Mouse (Mus musculus): ENCODE data around the gene Dennd1a. TPM values are rescaled to one million over a fixed set of nuclear protein-coding genes. Genes with fewer than 3 reads are reported as not detected.

The Dennd1a gene
- total RNA-seq, 4 experiments from 2014 or later = 70.3 to 95.1 (median 85.8) TPM

DNA sequence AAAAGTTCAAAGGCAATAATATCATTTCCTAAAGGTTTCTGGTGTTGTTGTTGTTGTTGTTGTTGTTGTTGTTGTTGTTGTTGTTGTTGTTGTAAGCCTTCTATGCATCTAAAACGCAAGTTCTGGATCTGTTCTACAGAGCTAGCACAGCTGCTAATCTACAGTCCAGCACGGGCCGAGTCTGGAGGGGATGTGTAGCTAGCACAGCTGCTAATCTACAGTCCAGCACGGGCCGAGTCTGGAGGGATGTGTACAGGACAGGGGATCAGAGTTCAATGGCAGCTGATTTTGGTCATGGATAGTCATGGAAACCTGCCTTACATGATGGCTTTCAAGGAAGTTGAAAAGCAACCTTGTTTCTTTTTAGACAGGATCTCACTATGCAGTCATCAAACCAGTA, 57.3 kb downstream of the Dennd1a start:
- no peak for DNase-seq (ENCODE audit: low spot score in 2 of 2)

DNA sequence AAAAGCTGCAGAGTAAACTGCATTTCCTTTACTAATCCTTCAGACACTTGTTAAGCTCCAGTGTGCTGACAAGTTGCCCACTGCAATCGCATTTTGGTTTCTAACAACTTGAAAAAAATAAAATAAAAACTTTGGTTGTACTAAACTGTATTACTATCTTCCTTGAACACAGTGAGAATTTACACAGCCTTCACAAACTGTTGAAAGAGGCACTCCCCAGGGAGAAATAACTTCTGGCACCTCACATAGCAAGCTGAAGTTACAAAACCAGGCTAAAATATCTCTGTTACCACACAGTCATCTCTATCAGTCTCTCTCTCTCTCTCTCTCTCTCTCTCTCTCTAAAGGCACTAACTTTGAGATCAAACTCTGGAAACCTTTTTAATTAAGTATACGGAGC, 63.4 kb downstream of the Dennd1a start:
- DNase-seq (ENCODE audit: low spot score in 2 of 2) = no peak

DNA sequence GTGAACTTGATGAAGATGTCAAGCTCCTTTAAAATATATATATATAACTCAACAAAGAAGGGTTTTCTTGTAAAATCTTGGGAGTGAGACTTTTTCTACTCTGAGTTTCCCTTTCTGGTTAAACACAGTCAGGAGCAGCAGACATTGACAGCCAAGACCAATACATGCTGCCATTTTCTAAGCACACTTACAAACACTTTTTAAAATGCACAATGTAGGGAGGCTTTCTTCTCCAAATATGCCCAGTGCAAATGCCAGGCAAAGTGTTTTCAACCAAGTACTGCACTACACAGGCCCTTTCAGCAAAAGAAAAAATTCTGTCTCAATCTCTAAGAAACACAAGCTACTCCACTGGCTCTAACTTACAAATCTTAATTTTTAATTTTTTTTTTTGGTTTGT, 65.7 kb downstream of the Dennd1a start:
- DNase-seq (ENCODE audit: low spot score in 2 of 2) = no peak

DNA sequence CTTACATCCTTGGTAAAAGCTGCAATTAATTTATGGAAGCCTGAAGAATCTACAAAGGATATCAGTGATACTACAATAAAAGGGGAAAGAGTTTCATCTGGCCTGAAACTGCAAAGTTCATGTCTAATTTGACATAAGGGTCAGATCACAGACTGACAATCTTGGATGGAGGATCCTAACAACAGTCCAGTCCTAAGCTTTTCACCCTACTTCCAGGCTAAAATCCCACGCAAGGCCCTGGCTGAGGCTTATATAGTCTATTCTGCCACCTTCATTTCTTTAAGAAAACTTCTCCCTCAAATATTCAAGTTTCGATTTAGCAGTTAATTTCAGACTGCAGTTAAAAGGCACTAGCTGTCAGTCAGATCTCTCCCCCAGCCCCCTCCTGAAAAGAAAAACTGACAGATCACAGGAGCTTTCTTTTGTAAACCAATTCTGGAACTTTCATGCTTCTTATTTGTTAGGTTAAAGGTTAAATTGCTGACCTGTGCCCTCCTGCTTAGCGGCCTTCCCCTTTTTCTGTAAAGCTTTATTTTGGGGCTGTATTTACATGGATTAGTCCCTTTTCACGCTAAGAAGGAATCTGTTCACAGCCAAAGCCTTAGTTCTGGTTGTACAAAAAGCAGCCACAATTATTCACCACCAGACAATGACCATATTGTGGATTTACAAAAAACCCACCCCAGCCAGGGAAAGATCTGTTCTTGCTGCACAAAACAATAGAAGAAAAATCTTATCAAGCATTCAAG, 66.3 kb downstream of the Dennd1a start:
- no peak for DNase-seq (ENCODE audit: low spot score in 2 of 2)

DNA sequence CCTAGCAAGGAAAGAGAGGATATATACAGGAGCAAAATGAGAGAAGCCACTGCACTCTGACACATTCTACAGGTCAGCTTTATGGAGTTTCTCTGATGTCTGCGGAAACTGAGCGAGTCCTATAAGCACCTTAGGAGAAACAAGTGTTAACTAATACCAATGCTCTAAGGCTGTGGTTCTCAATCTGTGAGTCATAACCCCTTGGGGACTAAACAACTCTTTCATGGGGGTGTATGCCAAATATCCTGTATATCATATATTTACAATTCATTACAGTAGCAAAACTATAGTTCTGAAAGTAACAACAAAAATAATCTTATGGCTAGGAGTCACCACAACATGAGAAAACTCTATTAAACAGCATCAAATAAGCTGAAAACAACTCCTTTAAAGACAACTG, 67.5 kb downstream of the Dennd1a start:
- DNase-seq (ENCODE audit: low spot score in 2 of 2) = no peak

DNA sequence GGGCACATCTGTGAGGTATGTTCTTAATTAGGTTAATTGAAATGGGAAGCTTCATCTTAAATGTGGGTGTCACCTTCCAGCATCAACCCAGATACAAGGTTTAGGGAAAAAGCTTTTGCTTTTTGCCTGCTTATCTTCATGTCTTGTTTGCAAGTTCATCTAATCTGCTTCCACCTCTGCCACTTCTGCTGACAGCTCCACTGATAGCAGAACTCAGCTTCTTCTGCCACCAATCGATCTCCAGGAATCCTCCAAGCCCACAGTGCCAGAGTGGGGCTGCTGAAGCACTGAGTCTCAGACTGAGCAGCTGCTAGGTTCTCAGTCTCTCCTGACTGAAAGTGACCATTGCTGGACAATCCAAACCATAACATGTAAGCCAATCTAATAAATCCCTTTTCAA, 74.1 kb downstream of the Dennd1a start:
- DNase-seq (ENCODE audit: low spot score in 2 of 2) = no peak

DNA sequence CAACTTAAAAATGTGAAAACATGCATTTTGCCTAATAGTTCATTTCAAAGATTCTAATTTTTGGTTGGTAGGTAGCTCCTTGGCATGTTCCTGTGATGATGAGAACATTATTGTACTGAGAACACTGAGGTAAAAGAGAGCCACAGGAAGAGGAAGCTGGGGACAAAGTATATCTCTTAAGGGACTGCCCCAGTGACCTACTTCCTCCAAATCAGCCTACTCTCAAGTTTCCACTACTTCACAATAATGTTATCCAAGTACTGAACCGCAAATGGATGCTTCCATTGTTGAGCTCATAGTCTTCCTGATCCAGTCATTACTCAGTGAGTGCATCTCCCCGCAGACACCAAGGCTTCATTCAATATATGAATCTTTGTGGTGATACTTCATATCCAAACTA, 75.8 kb downstream of the Dennd1a start:
- DNase-seq (ENCODE audit: low spot score in 2 of 2) = no peak

DNA sequence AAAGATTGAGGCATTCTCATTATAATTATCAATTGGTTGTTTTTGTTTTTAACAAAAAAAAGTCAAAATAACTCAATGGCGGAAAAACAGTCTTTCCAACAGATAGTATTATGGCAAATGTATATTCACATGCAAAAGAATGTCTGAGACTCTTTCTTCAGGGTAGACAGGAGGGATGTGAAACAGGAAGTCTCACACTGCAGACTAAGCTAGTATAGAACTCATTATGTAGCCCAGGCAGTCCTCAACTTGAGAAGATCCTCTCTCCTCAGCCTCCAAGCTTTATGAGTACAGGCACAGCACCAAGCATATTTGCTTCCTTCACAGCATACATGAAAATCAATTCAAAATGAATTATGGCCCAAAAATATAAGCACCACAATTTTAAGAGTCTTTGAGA, 79.4 kb downstream of the Dennd1a start:
- DNase-seq (ENCODE audit: low spot score in 2 of 2) = no peak

DNA sequence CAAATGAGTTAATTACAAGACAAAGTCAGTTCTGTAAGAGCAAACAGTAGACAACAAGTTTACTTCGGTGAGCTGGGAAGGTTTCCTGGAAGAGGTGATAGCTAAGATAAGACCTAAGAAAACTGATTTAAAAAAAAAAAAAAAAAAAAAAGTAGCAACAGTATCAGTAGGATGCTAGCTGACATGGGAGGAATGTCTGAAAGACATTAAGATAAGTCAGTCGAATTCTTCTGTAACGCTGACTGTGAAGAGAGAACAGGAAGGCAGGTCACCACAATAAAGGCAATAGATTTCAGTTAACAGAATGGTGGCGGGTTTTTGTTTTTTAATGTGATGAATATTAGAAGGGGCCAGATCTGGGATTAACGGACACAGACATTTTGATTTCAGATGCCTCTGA, 81.9 kb downstream of the Dennd1a start:
- DNase-seq (ENCODE audit: low spot score in 2 of 2) = no peak

DNA sequence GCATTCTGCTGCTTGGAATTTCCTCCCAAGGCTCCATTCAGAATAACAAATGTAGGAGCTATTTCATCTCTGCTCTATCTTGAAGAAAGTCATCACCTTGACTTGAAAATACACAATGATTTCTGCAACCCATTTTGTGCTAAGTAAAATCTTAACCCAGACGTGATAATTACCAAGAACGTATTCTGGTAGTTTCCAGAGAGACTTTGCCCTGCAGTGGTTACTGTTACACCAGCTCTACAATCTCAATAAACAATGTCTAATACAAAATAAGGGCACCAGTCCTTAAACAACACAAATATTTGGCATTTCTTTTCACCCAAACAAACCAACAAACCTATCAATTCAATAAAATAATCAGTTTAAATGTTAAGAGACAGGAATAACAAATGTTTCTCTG, 82.5 kb downstream of the Dennd1a start:
- no peak for DNase-seq (ENCODE audit: low spot score in 2 of 2)

DNA sequence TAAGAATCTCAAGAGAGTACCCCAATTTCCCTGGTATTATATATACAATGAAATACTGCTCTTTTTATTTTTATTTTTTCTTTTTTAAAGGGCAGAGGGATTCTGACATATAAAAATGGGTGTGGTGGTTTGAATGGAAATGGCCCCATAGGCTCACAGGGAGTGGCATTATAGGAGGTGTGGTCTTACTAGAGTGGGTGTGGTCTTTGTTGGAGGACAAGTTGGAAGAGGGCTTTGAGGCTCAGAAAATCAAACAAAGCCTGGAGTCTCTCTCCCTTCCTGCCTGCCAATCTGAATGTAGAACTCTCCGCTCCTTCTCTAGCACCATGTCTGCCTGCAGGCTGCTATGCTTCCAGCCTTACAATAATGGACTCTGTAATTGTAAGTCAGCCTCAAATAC, 89.1 kb downstream of the Dennd1a start:
- DNase-seq (ENCODE audit: low spot score in 2 of 2) = no peak

DNA sequence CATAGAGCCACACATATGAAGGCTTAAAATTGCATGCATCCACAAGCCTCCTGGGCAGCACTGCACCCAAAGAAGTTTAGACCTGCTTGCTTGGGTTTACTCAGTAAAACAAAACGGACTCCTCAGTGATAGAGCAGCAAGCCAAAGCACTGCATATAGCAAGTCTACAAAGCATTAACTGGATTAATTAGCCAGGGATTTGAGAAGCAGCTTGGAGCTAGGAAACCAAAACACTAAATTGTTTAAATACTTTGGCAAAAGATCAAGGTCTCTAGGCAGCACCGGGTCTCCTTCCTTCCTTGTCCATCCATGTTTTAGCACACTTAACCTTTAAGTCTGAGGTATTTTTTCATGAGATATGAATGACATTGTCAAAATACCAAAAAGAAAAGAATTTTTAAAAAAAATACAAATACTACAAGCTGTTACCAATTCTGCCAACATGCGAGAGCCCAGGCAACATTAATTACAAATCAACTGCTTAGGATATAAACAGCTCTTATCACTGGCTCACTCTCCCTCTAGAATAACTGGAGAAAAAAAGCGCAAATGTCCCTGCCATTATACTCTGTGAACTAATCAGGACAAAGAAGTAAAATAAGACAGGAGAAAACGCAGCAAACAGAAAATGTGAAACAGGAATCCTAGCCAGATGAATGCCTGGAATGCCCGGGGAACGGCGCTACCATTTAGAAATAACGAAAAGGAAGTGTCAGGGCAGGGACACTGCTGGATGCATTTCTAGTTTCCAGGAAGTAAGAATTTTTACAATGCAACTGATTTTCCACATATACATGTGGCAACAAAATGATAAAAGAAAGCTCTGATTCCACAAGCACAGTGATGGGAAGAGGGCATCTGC, 90.8 kb downstream of the Dennd1a start:
- no peak for DNase-seq (ENCODE audit: low spot score in 2 of 2)

DNA sequence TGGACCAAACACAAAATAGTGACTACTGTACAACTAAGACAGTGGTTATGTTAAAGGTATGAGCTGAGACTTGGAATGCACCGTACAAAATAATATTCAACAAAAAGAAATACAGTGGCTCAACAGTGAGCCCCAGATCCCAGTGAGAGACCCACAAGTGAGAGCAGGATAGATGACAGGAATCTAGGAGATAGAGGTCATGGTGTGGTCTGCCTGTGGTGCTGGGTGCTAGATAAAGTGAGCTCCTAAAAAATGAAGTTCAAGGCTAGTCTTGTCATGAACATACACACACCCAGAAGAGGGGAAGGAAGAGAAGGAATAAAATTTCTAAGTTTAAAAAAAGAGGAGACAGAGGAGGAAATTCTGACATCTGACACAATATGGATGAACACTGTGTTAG, 95.2 kb downstream of the Dennd1a start:
- DNase-seq (ENCODE audit: low spot score in 2 of 2) = no peak

DNA sequence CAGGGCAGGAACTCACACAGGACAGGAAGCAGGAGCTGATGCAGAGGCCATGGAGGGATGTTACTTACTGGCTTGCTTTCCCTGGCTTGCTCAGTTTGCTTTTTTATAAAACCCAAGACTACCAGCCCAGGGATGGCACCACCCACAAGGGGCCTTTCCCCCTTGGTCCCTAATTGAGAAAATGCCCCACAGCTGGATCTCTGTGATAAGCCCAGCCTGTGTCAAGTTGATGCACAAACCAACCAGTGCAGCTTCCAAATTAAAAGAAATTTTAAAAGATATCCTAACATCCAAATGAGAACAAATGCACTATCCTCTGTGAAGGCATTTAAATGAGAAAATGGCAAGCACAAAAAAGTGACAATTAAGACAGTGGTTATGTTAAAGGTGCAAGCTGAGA, 95.6 kb downstream of the Dennd1a start:
- no peak for DNase-seq (ENCODE audit: low spot score in 2 of 2)

DNA sequence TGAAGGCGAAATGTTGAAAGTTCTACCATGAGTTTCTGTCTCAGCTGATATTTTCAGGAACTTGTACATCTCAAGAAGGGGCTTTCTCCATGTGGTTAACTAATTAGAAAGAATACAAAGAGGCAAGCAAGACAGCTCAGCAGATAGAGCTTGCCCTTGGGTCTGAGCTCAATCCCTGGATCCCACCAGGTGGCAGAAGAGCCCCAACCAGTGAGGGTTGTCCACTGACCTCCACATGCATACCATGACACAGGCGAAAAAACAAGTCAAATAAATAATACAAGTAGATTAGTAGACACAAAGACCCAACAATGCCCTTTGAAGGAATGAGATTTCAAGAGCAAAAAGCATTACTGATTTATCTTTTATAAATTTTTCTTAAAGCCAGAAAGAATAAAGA, 100.8 kb downstream of the Dennd1a start:
- DNase-seq (ENCODE audit: low spot score in 2 of 2) = no peak

DNA sequence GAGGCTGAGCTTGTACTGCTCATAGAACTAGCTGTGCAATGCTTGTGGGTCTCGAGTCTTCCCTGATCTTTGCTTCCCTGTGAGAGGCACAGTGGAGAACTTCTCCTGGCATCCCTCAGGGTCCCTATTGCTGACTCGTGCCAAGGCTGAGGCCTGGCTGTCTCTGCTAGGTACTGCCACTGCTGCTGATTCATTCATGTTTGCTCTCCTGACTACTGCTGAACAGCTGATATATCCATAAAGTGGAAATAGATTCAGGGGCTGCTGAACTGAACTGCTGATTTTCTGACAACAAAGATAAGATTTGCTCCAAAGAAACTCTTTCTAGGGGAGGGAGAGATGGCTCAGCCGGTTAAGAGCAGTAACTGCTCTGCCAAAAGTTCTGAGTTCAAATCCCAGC, 102.2 kb downstream of the Dennd1a start:
- DNase-seq (ENCODE audit: low spot score in 2 of 2) = no peak

DNA sequence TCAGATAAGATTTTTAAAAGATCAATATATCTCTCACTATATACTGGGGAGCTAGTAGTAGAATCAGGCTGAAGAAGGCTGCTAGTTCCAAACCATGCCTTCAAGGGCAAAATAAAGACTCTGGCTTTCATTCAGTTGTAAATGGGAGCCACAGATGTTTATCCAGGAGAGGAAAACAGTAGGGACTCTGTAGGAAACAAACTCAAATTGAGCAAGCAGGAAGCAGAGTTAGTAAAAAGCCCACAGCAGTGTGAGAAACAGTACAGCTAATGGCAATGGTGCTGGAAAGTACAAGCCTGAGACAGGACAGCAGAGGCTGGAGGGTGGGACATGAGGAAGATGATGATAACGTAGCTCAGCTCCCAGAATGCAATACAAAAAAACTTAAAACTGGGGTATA, 103.3 kb downstream of the Dennd1a start:
- no peak for DNase-seq (ENCODE audit: low spot score in 2 of 2)

DNA sequence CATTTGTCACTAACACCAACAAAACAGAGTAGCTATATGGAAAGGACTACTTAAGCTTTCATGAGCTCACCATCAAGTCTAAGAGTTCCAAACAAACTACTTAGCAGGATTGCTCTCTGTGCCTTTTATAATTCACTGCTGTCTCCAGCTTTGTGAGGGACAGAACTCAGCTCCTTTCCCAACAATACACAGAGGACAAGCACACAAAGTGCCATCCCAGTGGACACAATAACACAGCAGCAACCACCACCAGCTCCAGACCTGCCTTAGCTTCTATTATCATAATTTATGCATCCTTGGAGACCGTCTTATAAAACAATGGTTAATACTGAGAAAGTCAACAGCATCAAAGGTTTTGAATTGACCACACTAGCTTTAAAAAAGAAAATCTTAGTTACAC, 104.9 kb downstream of the Dennd1a start:
- no peak for DNase-seq (ENCODE audit: low spot score in 2 of 2)

DNA sequence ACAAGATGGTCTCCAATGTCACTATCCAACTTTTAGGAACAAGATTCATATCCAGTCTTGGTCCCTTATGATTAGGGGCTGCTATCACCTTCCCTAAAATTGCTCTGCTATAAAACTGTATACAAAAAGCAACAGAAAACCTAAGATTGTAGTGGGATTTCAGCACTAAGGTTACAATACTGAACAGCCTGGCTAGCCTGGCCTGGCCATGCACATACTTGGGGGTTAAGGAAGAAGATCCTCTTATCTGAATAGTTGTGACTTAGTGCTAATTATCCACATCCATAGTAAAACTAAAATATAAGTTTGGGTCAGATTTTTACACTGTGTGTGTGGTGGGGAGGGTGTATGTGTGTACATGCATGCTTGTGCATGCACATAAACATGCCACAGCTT, 109.6 kb downstream of the Dennd1a start:
- DNase-seq (ENCODE audit: low spot score in 2 of 2) = no peak

DNA sequence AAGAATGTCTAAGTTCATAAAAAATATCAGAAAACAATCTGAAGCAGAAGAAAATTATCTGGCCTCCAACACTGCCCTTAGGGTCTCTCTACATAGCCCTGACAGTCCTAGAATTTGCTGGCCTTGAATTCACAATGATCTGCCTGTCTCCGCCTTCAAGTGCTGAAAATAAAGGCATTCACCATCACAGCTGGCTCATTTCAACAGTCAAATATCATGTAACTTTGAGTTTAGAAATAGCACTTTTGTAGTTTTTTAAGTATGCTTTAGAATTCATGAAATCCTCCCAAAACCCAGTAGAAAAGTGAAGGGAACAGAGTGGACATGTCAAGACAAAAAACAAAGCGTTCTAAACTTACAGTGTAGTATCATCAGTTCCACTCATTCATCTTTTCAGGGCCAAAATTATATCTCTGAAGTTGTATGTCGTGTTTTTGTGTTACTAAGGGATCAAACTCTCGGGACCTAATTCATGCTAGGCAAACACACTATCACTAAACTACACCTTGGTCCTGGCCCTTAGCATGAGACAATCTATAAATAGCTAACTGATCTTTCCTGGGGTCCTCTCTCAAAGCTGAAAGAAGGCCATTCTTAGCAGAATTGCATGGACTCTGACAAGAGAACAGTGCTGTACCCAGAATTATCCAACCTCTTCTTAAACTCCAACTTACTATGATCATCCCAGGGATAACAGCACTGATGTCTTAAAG, 110.2 kb downstream of the Dennd1a start:
- DNase-seq (ENCODE audit: low spot score in 2 of 2) = no peak

DNA sequence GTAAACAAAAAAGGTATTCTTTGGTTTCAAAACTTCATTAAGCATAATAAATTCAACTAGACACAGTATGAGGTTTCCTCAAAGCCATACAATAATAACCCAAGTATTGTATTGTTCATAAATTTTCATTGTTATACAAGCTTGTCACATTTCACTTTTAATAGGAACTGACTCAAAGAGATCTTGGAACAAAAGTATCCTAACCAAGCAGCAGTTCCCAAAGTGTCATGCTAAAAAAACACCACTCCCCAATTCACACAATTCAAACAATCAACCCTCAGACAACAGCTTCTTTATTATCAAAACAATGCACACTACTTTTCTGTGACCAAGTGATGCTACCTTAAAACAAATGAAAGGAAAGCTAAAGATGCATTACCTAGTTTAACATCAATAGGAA, 111.9 kb downstream of the Dennd1a start:
- no peak for DNase-seq (ENCODE audit: low spot score in 2 of 2)

DNA sequence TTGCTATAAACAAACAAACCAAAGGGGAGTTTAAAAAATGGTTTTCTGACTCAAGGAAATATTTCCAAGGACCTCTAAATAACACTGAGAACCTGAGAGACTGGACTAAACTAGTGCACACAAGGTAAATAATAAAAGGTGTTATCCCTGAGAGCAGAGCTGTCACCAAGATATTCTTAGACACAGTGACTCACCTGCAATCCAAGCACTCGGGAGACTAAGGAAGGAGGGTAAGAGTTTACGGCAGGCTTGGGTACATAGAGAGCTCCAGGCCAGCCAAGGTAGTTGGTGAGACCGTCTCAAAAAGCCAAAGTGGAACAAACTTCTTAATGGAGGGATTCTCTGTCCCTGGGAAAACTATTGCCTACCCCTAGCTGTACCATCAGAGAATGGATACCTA, 118.6 kb downstream of the Dennd1a start:
- DNase-seq (ENCODE audit: low spot score in 2 of 2) = no peak

Data from layer of hippocampus, adult 8-10 months (tissue).